In genomic region chrX:37120212-37120611, GRCm38 (mm10) we compare ENCODE assay signal across 33 mouse cellular contexts. TPM values are rescaled to one million over a fixed set of nuclear protein-coding genes. Genes with fewer than 3 reads are reported as not detected.
"Had no signal": no experiment of that assay in that cellular context is flagged by ENCODE, and none has a peak within 500 bp of the region (broad histone marks: within the 10 kb centered on the region; RNA-seq: fewer than 3 reads in every experiment).

No protein-coding gene starts in this region.

- H3K9ac ChIP-seq: heart, embryonic 12.5 days; hindbrain, embryonic 12.5 days; hindbrain, embryonic 14.5 days; intestine, embryonic 15.5 days; limb, embryonic 12.5 days; liver, embryonic 12.5 days had no signal

- H3K4me3 ChIP-seq: gastrocnemius, adult 2 months; heart, embryonic 10.5 days; heart, embryonic 12.5 days; hindbrain, embryonic 10.5 days; hindbrain, embryonic 12.5 days; intestine, embryonic 15.5 days; layer of hippocampus, adult 2 months; left cerebral cortex, adult 2 months; limb, embryonic 10.5 days; limb, embryonic 12.5 days; liver, embryonic 12.5 days had no signal

- H3K27me3 ChIP-seq: intestine, embryonic 15.5 days had no signal

- H3K27ac ChIP-seq: gastrocnemius, adult 2 months; heart, embryonic 10.5 days; hindbrain, embryonic 10.5 days; hindbrain, embryonic 12.5 days; hindbrain, embryonic 14.5 days; intestine, embryonic 15.5 days; layer of hippocampus, adult 2 months; left cerebral cortex, adult 2 months; limb, embryonic 10.5 days; limb, embryonic 12.5 days; liver, embryonic 12.5 days had no signal

- H3K4me2 ChIP-seq: heart, embryonic 12.5 days; hindbrain, embryonic 12.5 days; hindbrain, embryonic 14.5 days; intestine, embryonic 15.5 days; limb, embryonic 12.5 days; liver, embryonic 12.5 days had no signal

- H3K9me3 ChIP-seq: heart, embryonic 10.5 days; heart, embryonic 12.5 days; hindbrain, embryonic 10.5 days; hindbrain, embryonic 12.5 days; intestine, embryonic 15.5 days; limb, embryonic 10.5 days; limb, embryonic 12.5 days; liver, embryonic 12.5 days had no signal

- H3K4me1 ChIP-seq: heart, embryonic 10.5 days; heart, embryonic 12.5 days; hindbrain, embryonic 10.5 days; hindbrain, embryonic 12.5 days; intestine, embryonic 15.5 days; limb, embryonic 10.5 days; limb, embryonic 12.5 days; liver, embryonic 12.5 days had no signal

- DNase-seq: gastrocnemius, adult 2 months; gastrocnemius, postnatal 10 days; gastrocnemius, postnatal 25 days; heart, adult 18-20 months; heart, postnatal 10 days; heart, postnatal 4 days; kidney, adult 18-20 months; kidney, adult 8-10 months; kidney, postnatal 10 days; kidney, postnatal 25 days; kidney, postnatal 4 days; liver had no signal

- H3K36me3 ChIP-seq: heart, embryonic 10.5 days; heart, embryonic 12.5 days; hindbrain, embryonic 10.5 days; hindbrain, embryonic 12.5 days; intestine, embryonic 15.5 days; limb, embryonic 10.5 days; limb, embryonic 12.5 days; liver, embryonic 12.5 days had no signal

RNA-seq across cellular contexts. Expression of gene Akap14, which starts 48.4 kb away (rescaled TPM):
- total RNA-seq: gastrocnemius, adult 2 months; gastrocnemius, postnatal 10 days; gastrocnemius, postnatal 25 days; gastrocnemius, postnatal 4 days; granulocyte monocyte progenitor cell, adult 5-6 weeks; heart, adult 18-20 months; heart, adult 8-10 months; heart, postnatal 10 days; heart, postnatal 25 days; heart, postnatal 4 days; layer of hippocampus, postnatal 25 days; left cerebral cortex, adult 2 months; left cerebral cortex, postnatal 14 days; left cerebral cortex, postnatal 36 days had no signal
- polyA plus RNA-seq: heart, embryonic 10.5 days; heart, embryonic 12.5 days; heart, embryonic 16.5 days; intestine, embryonic 15.5 days; kidney, embryonic 16.5 days; limb, embryonic 10.5 days; limb, embryonic 12.5 days; limb, embryonic 14.5 days had no signal
